Mouse (Mus musculus) liver, embryonic 15.5 days (tissue): ENCODE measurements around the gene Relt. TPM values are rescaled to one million over a fixed set of nuclear protein-coding genes. Genes with fewer than 3 reads are reported as not detected.
"Not testable (repeated sequence)": the region's sequence is repeated elsewhere in the genome, so short reads cannot be mapped to it uniquely, and the experiment has no call there.

ENCODE experiments used
- ATAC-seq: fragments of 200-750 bp; cut with Nextera tagmentation; 2 replicates; pipeline ENCODE4 v1.8.0; 2017; ENCODE audit warnings: moderate number of reproducible peaks, mild to moderate bottlenecking, moderate library complexity; ENCODE audit not compliant: insufficient read depth
- H3K27ac ChIP-seq: fragments of 300-500 bp; sonication (generic); replicated peaks from 2 replicates; pipeline ENCODE4 v1.5.1; 2015; ENCODE audit warnings: mild to moderate bottlenecking, inconsistent platforms
- H3K27me3 ChIP-seq: fragments of 300-500 bp; sonication (generic); 2 replicates; pipeline ENCODE4 v1.6.1; 2015; ENCODE audit warnings: mild to moderate bottlenecking, inconsistent platforms
- H3K36me3 ChIP-seq: fragments of 300-500 bp; sonication (generic); replicated peaks from 2 replicates; pipeline ENCODE4 v1.6.1; 2015; ENCODE audit warnings: moderate library complexity, mild to moderate bottlenecking, inconsistent platforms
- H3K4me1 ChIP-seq: fragments of 300-500 bp; sonication (generic); replicated peaks from 2 replicates; pipeline ENCODE4 v1.6.1; 2015; ENCODE audit warnings: inconsistent platforms
- H3K4me2 ChIP-seq: fragments of 300-500 bp; sonication (generic); 2 replicates; pipeline ENCODE4 v1.6.1; 2015; ENCODE audit warnings: moderate library complexity, mild to moderate bottlenecking, inconsistent platforms
- H3K4me3 ChIP-seq: fragments of 300-500 bp; sonication (generic); replicated peaks from 2 replicates; pipeline ENCODE4 v1.5.1; 2015; ENCODE audit warnings: mild to moderate bottlenecking, inconsistent platforms
- H3K9ac ChIP-seq: fragments of 300-500 bp; sonication (generic); 2 replicates; pipeline ENCODE4 v1.6.1; 2015; ENCODE audit warnings: moderate library complexity, mild to moderate bottlenecking, inconsistent platforms
- H3K9me3 ChIP-seq: fragments of 300-500 bp; sonication (generic); replicated peaks from 2 replicates; pipeline ENCODE4 v1.6.1; 2016; ENCODE audit warnings: inconsistent platforms
- WGBS: fragments of 180-500 bp; shearing (Covaris S2); methylation state at CpG from one replicate; pipeline ENCODE4 v1.1.7; 2015; ENCODE audit warnings: mixed read lengths; ENCODE audit not compliant: insufficient replicate concordance; 5-methylcytosine and 5-hydroxymethylcytosine counted together
- polyA plus RNA-seq: library from polyadenylated mRNA; unstranded; fragments of >200 nt; fragmentation: Nextera tagmentation; extraction: Ambion mirVana; gene quantifications from 2 replicates; pipeline ENCODE4 v1.2.1, GENCODE M21; 2015

Gene Relt
- polyA plus RNA-seq, 1 experiment from 2014 or later = 17.4 TPM

DNA sequence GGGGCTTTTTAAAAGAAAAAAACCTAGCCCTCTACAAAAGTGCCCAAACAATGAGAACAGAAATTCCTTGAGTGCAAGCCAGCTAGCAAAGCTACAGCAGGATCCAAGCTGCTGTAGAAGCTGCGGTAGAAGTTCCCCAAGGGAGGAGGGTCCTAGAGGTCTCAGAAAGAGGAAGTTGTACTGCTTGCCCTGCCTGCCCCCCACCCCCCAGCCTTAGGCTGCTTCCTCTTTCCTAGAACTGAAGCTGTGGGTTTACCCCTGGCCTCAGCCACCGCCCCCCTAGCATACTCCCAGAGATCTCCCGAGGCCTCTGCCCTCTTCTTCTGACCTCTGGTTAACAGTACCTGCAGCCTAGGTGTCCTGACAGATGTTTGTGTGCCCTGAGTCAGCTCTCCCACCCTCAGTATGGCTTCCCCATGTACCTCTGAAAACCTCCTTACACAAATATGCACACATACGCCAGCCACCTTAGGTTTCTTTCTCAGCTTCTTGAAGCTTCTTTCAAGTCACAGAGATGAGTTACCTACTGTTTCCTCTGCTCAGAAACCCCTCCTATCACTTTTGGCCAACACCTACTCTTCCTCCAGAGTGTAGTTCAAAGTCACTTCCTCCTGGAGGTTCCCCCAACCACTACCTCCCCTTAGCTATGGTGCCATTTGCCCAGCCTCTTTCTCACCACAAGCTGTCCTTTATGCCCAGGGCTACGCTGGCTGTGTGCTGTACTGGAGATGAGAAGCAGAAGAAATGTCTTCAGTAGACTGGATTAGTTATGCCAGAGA, 7.3 kb downstream of the Relt start:
- ATAC-seq = peak; percentile 17; the same call in 1 of the 2 replicates
- WGBS = 20% methylated on average over 5 of the region's 5 CpGs
- no peaks in the 10 kb centered on the region for H3K27me3 ChIP-seq
- H3K27ac ChIP-seq = peak overlapping the region; percentile 77
- H3K36me3 ChIP-seq = peaks cover 80% of the 10 kb centered on the region
- peak overlapping the region; percentile 17 for H3K4me3 ChIP-seq
- peak overlapping the region; percentile 41 for H3K4me2 ChIP-seq
- H3K9me3 ChIP-seq = no peaks in the 10 kb centered on the region
- no peak overlapping the region for H3K9ac ChIP-seq
- H3K4me1 ChIP-seq = peaks cover 99% of the 10 kb centered on the region

DNA sequence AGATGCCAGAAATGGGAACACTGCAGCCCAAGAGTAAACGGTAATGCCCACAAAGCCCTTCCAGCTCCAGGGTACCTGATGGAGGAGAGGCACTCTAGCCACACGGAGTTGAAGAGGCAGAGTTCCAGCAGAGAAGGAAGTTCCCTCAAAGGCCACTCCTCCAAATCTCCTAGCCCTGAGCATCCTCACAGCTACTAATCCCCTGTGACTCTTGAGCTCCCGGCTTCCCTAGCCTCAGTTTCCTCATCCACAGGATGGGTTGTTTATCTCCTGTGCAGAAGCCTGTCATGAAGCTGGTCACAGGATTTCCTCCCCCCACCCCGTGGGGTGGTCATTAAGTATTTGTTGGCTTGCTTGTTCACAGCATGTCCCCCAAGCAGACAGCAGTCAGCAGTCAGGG, 7.9 kb downstream of the Relt start:
- Histone ChIP-seq H3K9ac (no peak overlapping the region), H3K4me3 (peak overlapping the region; percentile 17), H3K27ac (peak overlapping the region; percentile 77), H3K4me1 (peaks cover 93% of the 10 kb centered on the region), H3K27me3 (no peaks in the 10 kb centered on the region), H3K4me2 (peak overlapping the region; percentile 41), H3K9me3 (no peaks in the 10 kb centered on the region), H3K36me3 (peaks cover 82% of the 10 kb centered on the region)
- WGBS = 19% methylated on average over 4 of the region's 4 CpGs
- ATAC-seq = no peak

DNA sequence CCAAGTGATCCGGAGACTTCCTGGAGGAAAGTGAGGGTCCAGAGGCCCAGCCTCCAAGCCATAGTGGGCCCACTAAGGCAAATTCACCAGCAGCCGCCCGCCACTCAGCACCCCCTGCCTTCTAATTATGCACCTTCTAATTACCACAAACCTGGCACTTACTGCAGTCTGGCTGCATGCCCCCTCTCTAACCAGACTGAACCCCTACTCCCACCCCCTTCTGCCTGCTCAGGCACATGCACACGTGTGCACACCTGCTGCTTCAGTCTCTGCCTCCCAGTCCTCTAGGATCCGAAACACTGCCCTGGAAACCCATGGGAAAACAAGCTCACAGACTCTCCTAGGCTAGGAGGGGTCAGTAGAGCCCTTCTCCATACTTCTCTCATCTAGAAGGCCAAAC, 8.4 kb downstream of the Relt start:
- WGBS = 48% methylated on average over 5 of the region's 5 CpGs
- Histone ChIP-seq H3K27ac (peak overlapping the region; percentile 77), H3K4me1 (peaks cover 91% of the 10 kb centered on the region), H3K9me3 (no peaks in the 10 kb centered on the region), H3K36me3 (peaks cover 82% of the 10 kb centered on the region), H3K27me3 (no peaks in the 10 kb centered on the region), H3K4me2 (peak overlapping the region; percentile 41), H3K4me3 (peak overlapping the region; percentile 17), H3K9ac (peak overlapping the region; percentile 26; the same call in 1 of the 2 replicates)
- no peak for ATAC-seq

DNA sequence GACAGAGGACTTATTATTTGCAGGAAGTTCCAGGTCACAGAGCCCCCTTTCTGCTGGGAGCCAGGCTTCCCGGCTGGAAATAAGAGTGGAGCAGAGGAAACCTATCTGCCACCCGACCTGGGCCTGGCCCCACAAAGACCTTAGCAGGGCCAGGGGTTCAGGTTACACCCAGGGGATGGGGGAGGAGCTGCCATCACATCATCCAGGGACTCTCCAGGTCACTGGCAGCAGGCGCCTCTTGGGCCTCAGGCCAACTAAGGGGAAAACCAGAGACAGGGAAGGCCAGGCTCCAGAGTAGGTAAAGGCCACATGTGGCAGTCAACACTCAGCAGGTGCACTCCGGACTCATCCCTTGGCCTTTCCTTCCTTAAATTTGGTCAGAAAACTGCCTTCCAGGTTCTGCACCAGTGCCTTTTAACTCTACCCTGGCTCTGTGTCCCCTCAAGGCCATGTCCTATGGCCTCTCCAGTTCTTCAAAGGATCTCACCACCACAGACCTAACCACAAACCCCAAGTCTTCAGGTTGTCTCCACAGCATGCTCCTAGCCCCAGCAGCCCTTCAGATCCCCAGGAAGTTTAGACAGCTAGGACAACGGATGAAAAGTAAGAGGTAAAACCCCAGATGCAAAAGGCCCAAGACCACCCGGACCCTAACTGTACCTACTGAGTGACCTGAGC, 9.0 kb downstream of the Relt start:
- Histone ChIP-seq H3K9ac (peak overlapping the region; percentile 26; the same call in 1 of the 2 replicates), H3K4me2 (peak overlapping the region; percentile 41), H3K4me1 (peaks cover 90% of the 10 kb centered on the region), H3K27me3 (no peaks in the 10 kb centered on the region), H3K27ac (peak overlapping the region; percentile 77), H3K36me3 (peaks cover 82% of the 10 kb centered on the region), H3K4me3 (peak overlapping the region; percentile 17), H3K9me3 (no peaks in the 10 kb centered on the region)
- WGBS = 35% methylated on average over 6 of the region's 6 CpGs
- no peak for ATAC-seq

DNA sequence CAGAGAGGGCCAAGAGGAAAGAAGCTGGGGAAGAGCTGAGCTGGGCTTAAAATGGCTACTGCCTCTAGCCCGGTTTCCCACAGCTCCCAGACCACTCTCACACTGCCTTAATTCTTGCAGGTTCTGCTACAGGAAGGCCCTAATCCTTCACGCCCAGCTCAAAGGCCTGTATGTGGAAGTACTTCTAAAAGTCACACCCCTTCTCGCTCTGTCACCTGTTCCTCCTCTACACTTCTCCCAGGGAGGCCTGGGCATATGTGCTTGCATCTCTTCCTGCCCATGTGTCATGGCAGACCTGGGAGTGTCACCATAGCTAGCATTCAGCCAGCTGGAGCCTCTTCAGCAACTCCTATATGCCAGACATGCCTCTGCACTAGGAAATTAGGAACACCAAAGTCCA, 9.8 kb downstream of the Relt start:
- peaks cover 87% of the 10 kb centered on the region for H3K4me1 ChIP-seq
- ATAC-seq = no peak
- H3K9me3 ChIP-seq = no peaks in the 10 kb centered on the region
- peak overlapping the region; percentile 77 for H3K27ac ChIP-seq
- H3K9ac ChIP-seq = no peak overlapping the region
- peak overlapping the region; percentile 41 for H3K4me2 ChIP-seq
- 56% methylated on average over 3 of the region's 3 CpGs for WGBS
- H3K27me3 ChIP-seq = no peaks in the 10 kb centered on the region
- H3K4me3 ChIP-seq = no peak overlapping the region
- peaks cover 82% of the 10 kb centered on the region for H3K36me3 ChIP-seq

DNA sequence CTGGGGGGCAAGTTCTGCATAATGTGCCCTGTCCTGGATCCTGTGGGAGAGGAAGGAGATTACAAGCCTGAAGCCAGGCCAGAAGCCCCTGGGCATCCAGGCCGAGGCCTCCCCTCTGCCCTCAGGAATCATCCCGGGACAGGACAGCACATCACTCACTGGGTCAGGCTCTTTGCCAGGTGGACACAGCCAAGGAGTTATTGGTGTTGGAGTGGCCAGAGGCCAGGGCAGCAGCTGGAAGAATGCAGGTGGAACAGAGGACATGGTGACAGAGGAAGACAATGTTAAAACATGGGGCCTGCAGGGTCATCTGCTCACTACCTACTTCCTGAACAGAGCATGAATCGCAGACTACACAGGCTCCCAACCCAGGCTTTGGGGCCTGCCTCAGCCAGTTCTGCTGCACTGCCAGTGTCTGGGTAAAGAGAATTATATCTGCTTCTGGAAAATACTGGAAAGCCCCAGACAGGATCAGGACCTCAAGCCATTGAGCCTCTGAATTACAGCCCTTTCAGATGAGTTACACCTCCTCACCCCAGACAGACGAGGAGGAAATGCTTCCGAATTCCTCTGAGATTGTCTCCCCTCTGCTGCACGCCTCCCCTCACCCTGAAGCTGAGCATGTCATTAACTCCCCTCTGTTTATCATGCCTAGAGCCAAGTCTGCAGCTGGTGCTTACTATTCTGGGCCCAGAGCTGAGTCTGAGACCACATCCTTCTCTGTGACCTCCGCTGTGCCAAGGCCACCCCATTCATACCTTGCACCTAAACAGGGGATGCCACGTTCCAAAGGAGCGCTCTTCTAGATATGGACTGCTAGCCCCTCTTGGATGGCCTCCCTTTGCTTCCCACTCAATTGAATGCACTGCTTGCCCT, 11.5 kb downstream of the Relt start:
- H3K27me3 ChIP-seq = no peaks in the 10 kb centered on the region
- no peak overlapping the region for H3K9ac ChIP-seq
- H3K4me3 ChIP-seq = no peak overlapping the region
- no peak for ATAC-seq
- peaks cover 86% of the 10 kb centered on the region for H3K4me1 ChIP-seq
- H3K36me3 ChIP-seq = peaks cover 82% of the 10 kb centered on the region
- H3K4me2 ChIP-seq = no peak overlapping the region
- H3K27ac ChIP-seq = peak overlapping the region; percentile 7
- H3K9me3 ChIP-seq = no peaks in the 10 kb centered on the region
- 79% methylated on average over 9 of the region's 9 CpGs for WGBS

DNA sequence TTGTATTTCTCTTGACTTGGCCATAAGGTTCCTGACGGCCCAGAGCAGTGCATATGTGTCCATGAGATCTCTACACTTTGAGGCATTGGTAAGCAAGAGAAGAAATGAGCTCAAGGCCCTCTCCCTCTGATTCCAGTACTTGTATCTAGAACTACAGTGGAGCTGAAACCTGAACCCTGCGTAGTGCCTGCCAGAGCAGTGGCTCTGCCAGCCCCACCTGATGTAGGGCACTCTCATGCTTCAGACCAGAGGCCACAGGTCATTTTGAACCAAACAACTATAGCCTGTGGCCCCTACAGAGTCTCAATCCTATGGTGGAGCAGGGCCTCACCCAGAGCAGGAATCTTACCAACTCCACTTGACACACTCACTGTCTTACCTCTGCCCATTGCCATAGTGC, 13.7 kb downstream of the Relt start:
- Histone ChIP-seq H3K27me3 (no peaks in the 10 kb centered on the region), H3K9me3 (no peaks in the 10 kb centered on the region), H3K4me2 (no peak overlapping the region), H3K36me3 (peaks cover 84% of the 10 kb centered on the region), H3K9ac (no peak overlapping the region), H3K27ac (0 out of 2 replicates have a peak overlapping the region, but pooled peaks have one; percentile 99), H3K4me1 (peaks cover 86% of the 10 kb centered on the region), H3K4me3 (no peak overlapping the region)
- ATAC-seq = no peak
- WGBS = 90% methylated on average over 2 of the region's 2 CpGs

DNA sequence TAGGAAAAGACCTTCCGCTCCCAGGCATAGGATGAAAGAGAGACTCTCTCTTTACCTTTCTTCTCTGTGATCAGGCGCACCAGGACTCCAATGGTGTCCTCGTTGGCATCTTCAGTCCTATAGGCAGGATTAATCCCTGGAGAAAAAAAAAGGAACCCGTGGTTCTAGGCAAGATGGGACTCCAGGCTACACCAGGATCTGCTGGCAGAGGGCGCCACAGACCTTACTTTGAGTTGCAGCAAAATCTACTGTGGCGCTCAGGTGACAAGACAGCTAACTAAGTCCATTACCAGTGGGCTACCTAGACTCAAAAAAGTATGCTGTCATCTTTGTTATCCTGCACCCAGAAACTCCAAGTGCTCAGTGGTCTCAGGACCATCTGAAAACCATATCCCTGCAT, 14.5 kb downstream of the Relt start:
- H3K36me3 ChIP-seq = peaks cover 79% of the 10 kb centered on the region

DNA sequence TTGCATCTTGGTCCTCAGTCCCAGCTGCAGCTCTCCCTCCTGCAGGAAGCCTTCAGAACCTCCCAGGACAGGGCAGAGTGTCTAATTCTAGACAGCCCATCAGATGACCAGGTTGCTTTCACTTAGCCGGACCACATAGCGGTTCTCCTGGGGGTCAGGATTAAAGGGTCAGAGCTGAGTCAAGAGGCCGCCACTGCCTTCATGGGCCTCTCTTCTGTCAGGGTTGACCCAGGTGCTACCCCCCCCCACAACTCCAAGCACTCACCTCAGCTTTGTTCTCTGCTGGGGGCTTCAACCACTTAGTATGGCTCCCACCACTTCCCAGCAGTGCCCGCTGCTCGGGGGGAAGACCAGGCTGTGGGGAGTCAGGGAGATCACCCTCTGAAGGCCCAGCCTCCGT, 16.1 kb downstream of the Relt start:
- 93% methylated on average over 6 of the region's 6 CpGs for WGBS
- no peaks in the 10 kb centered on the region for H3K27me3 ChIP-seq
- H3K4me3 ChIP-seq = no peak overlapping the region
- ATAC-seq = no peak
- H3K27ac ChIP-seq = peak overlapping the region; percentile 99
- H3K36me3 ChIP-seq = peaks cover 77% of the 10 kb centered on the region
- H3K9ac ChIP-seq = no peak overlapping the region
- H3K4me1 ChIP-seq = peaks cover 81% of the 10 kb centered on the region
- no peaks in the 10 kb centered on the region for H3K9me3 ChIP-seq
- no peak overlapping the region for H3K4me2 ChIP-seq

More for the DNA sequence above, 14.5 kb downstream of the Relt start:
- no peak for ATAC-seq
- Histone ChIP-seq H3K4me1 (peaks cover 86% of the 10 kb centered on the region), H3K9me3 (no peaks in the 10 kb centered on the region), H3K9ac (no peak overlapping the region), H3K4me2 (no peak overlapping the region), H3K4me3 (no peak overlapping the region), H3K27me3 (no peaks in the 10 kb centered on the region), H3K27ac (peak overlapping the region; percentile 99; the same call in 1 of the 2 replicates)
- WGBS = 46% methylated on average over 6 of the region's 6 CpGs

DNA sequence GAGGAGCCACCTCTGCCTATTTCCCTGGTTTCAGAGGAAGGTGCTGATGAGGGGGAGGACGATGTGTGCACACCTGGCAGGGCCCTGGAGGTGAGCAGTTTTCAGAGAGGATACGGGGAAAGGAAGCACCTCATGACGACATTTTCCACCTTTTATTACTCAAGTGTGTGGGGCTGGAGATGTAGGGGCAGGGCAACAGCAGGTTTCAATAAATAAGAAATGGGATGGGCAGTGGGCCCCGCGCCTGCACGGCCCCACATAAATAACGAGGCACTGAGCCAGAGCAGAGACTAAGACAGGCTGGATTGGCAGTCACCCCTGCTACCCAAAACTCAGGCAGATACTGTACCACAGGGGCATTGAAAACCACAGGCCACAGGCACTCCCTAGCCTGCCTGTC, 17.2 kb downstream of the Relt start:
- H3K4me3 ChIP-seq, ATAC-seq, H3K27me3 ChIP-seq, H3K9me3 ChIP-seq, H3K9ac ChIP-seq: not testable (repeated sequence)
- H3K36me3 ChIP-seq = peaks cover 72% of the 10 kb centered on the region
- peak overlapping the region; percentile 20; the same call in 1 of the 2 replicates for H3K4me2 ChIP-seq
- WGBS = 70% methylated on average over 7 of the region's 7 CpGs
- peak overlapping the region; percentile 99 for H3K27ac ChIP-seq
- H3K4me1 ChIP-seq = peaks cover 77% of the 10 kb centered on the region
